Mouse (Mus musculus) limb, embryonic 11.5 days (tissue): ENCODE data around the gene Stx5a. TPM values are rescaled to one million over a fixed set of nuclear protein-coding genes. Genes with fewer than 3 reads are reported as not detected.

Experiments used
- ATAC-seq: fragments of 200-750 bp; cut with Nextera tagmentation; 2 replicates; pipeline ENCODE4 v1.8.0; 2017; ENCODE audit warnings: low read depth; ENCODE audit not compliant: insufficient number of reproducible peaks, low FRiP score, low TSS enrichment
- DNase-seq: peaks from one replicate; pipeline ENCODE4 v3.0.0-alpha.2; 2015; ENCODE audit warnings: low spot score
- H3K27ac ChIP-seq: fragments of 300-500 bp; sonication (generic); replicated peaks from 2 replicates; pipeline ENCODE4 v1.5.1; 2014; ENCODE audit warnings: low read depth, mild to moderate bottlenecking, low read length
- H3K27me3 ChIP-seq: fragments of 300-500 bp; sonication (generic); 2 replicates; pipeline ENCODE4 v1.6.1; 2014; ENCODE audit warnings: mild to moderate bottlenecking, low read length, mixed read lengths; ENCODE audit not compliant: control insufficient read depth, insufficient read depth
- H3K36me3 ChIP-seq: fragments of 300-500 bp; sonication (generic); 2 replicates; pipeline ENCODE4 v1.6.1; 2014; ENCODE audit warnings: mild to moderate bottlenecking, low read length, moderate library complexity, mixed read lengths; ENCODE audit not compliant: control insufficient read depth, insufficient read depth
- H3K4me1 ChIP-seq: fragments of 300-500 bp; sonication (generic); 2 replicates; pipeline ENCODE4 v1.6.1; 2014; ENCODE audit warnings: low read length, mixed read lengths; ENCODE audit not compliant: control insufficient read depth, insufficient read depth
- H3K4me2 ChIP-seq: fragments of 300-500 bp; sonication (generic); 2 replicates; pipeline ENCODE4 v1.6.1; 2014; ENCODE audit warnings: low read depth, mild to moderate bottlenecking, moderate library complexity; ENCODE audit not compliant: severe bottlenecking
- H3K4me3 ChIP-seq: fragments of 300-500 bp; sonication (generic); 2 replicates; pipeline ENCODE4 v1.5.1; 2014; ENCODE audit warnings: low read depth, low read length
- H3K9ac ChIP-seq: fragments of 300-500 bp; sonication (generic); 2 replicates; pipeline ENCODE4 v1.6.1; 2014; ENCODE audit warnings: mild to moderate bottlenecking, low read length
- H3K9me3 ChIP-seq: fragments of 300-500 bp; sonication (generic); 2 replicates; pipeline ENCODE4 v1.6.1; 2016; ENCODE audit warnings: low read length; ENCODE audit not compliant: control insufficient read depth
- WGBS: fragments of 180-500 bp; shearing (Covaris S2); extraction: QIAGEN DNeasy Blood & Tissue Kit; methylation state at CpG from one replicate; pipeline ENCODE4 v1.1.7; 2014; 5-methylcytosine and 5-hydroxymethylcytosine counted together
- microRNA-seq: library from miRNA; unstranded; fragments of <30 nt; microRNA quantifications from one replicate; pipeline ENCODE4, GENCODE M21; 2016
- polyA plus RNA-seq: library from polyadenylated mRNA; unstranded; fragments of >200 nt; fragmentation: Nextera tagmentation; extraction: Ambion mirVana; gene quantifications from 2 replicates; pipeline ENCODE4 v1.2.1, GENCODE M21; 2014

The Stx5a gene
- polyA plus RNA-seq, 1 experiment from 2014 or later: 127 TPM

- H3K9ac ChIP-seq: no peak overlapping the region
- H3K4me2 ChIP-seq: peak overlapping the region; percentile 49
- no peaks in the 10 kb centered on the region for H3K9me3 ChIP-seq
- 0 out of 2 replicates have a peak, but pooled peaks cover 4% of the 10 kb centered on the region for H3K4me1 ChIP-seq
- 0 out of 2 replicates have a peak overlapping the region, but pooled peaks have one; percentile 42 for H3K4me3 ChIP-seq
- no peak for DNase-seq
- ATAC-seq: no peak
- H3K36me3 ChIP-seq: peaks cover 6% of the 10 kb centered on the region; the same call in 1 of the 2 replicates
- WGBS: 92% methylated on average over 9 of the region's 9 CpGs
- H3K27ac ChIP-seq: no peak overlapping the region
- H3K27me3 ChIP-seq: no peaks in the 10 kb centered on the region
Observed at GRCm38 (mm10) chr19:8803204-8803780, 62.1 kb downstream of the Stx5a start.

GRCm38 (mm10) chr19:8803879-8804660 lies 62.9 kb downstream of the Stx5a start:
- peaks cover 7% of the 10 kb centered on the region; the same call in 1 of the 2 replicates for H3K36me3 ChIP-seq

More at GRCm38 (mm10) chr19:8803879-8804660, 62.9 kb downstream of the Stx5a start:
- Histone ChIP-seq H3K4me3 (no peak overlapping the region), H3K4me2 (no peak overlapping the region), H3K9me3 (no peaks in the 10 kb centered on the region), H3K4me1 (0 out of 2 replicates have a peak, but pooled peaks cover 4% of the 10 kb centered on the region), H3K27me3 (no peaks in the 10 kb centered on the region), H3K27ac (no peak overlapping the region), H3K9ac (no peak overlapping the region)
- WGBS: 92% methylated on average over 11 of the region's 11 CpGs
- ATAC-seq (no peak), DNase-seq (no peak)

Small RNA genes within 50 kb of the gene (microRNA-seq; reads per million reads assigned to microRNA genes)
- 1.5 reads per million for gene Mir6992

Other genes starting within 250 kb of the Stx5a start
- gene Slc22a8, start 150.2 kb upstream of the Stx5a start, polyA plus RNA-seq: not detected in 2 replicates
- gene Slc22a6, start 123.4 kb upstream of the Stx5a start, polyA plus RNA-seq: not detected in 2 replicates
- 0.15 and 0.27 TPM in 2 replicates for gene Chrm1, start 77.6 kb upstream of the Stx5a start, polyA plus RNA-seq
- gene Slc3a2, start 18.0 kb upstream of the Stx5a start, polyA plus RNA-seq: 108 and 114 TPM in 2 replicates
- 92.9 and 100 TPM in 2 replicates for gene Wdr74, start 5.6 kb upstream of the Stx5a start, polyA plus RNA-seq
- 0.99 and 1.8 TPM in 2 replicates for gene 1700092M07Rik, start 695 bp upstream of the Stx5a start, polyA plus RNA-seq
- gene Nxf1, start 15.7 kb downstream of the Stx5a start, polyA plus RNA-seq: 228 and 247 TPM in 2 replicates
- 183 and 204 TPM in 2 replicates for gene Tmem223, start 29.6 kb downstream of the Stx5a start, polyA plus RNA-seq
- 49.1 and 51.3 TPM in 2 replicates for gene Tmem179b, start 33.1 kb downstream of the Stx5a start, polyA plus RNA-seq
- 22.5 and 23.0 TPM in 2 replicates for gene Taf6l, start 45.0 kb downstream of the Stx5a start, polyA plus RNA-seq
- 197 and 206 TPM in 2 replicates for gene Polr2g, start 57.2 kb downstream of the Stx5a start, polyA plus RNA-seq
- 4.8 and 5.0 TPM in 2 replicates for gene Zbtb3, start 61.1 kb downstream of the Stx5a start, polyA plus RNA-seq
- 63.3 and 67.1 TPM in 2 replicates for gene Ttc9c, start 77.9 kb downstream of the Stx5a start, polyA plus RNA-seq
- gene Hnrnpul2, start 78.6 kb downstream of the Stx5a start, polyA plus RNA-seq: 6.9 and 8.0 TPM in 2 replicates
- gene AC129217.1, start 88.4 kb downstream of the Stx5a start, polyA plus RNA-seq: not detected in 2 replicates
- 34.1 and 35.0 TPM in 2 replicates for gene Bscl2, start 96.1 kb downstream of the Stx5a start, polyA plus RNA-seq
- gene Gng3, start 97.8 kb downstream of the Stx5a start, polyA plus RNA-seq: 9.1 and 9.6 TPM in 2 replicates
- gene Lrrn4cl, start 109.4 kb downstream of the Stx5a start, polyA plus RNA-seq: 0.12 and 0.47 TPM in 2 replicates
- 186 and 196 TPM in 2 replicates for gene Ubxn1, start 130.1 kb downstream of the Stx5a start, polyA plus RNA-seq
- 53.5 and 60.2 TPM in 2 replicates for gene Uqcc3, start 139.5 kb downstream of the Stx5a start, polyA plus RNA-seq
- 110 and 128 TPM in 2 replicates for gene Lbhd1, start 142.3 kb downstream of the Stx5a start, polyA plus RNA-seq
- not detected in 2 replicates for gene Gm49403, start 142.5 kb downstream of the Stx5a start, polyA plus RNA-seq
- gene 1810009A15Rik, start 147.4 kb downstream of the Stx5a start, polyA plus RNA-seq: 127 and 132 TPM in 2 replicates
- gene Gm49416, start 147.5 kb downstream of the Stx5a start, polyA plus RNA-seq: 0.24 TPM in 1 of 2 replicates, not detected in the other
- 38.5 and 39.2 TPM in 2 replicates for gene Ints5, start 151.6 kb downstream of the Stx5a start, polyA plus RNA-seq
- 111 and 122 TPM in 2 replicates for gene Ganab, start 156.7 kb downstream of the Stx5a start, polyA plus RNA-seq
- 33.1 and 37.2 TPM in 2 replicates for gene B3gat3, start 179.0 kb downstream of the Stx5a start, polyA plus RNA-seq
- gene Rom1, start 187.9 kb downstream of the Stx5a start, polyA plus RNA-seq: 1.1 and 1.4 TPM in 2 replicates
- 17.9 and 18.0 TPM in 2 replicates for gene Eml3, start 188.1 kb downstream of the Stx5a start, polyA plus RNA-seq
- 58.5 and 62.0 TPM in 2 replicates for gene Mta2, start 200.5 kb downstream of the Stx5a start, polyA plus RNA-seq
- gene Tut1, start 212.4 kb downstream of the Stx5a start, polyA plus RNA-seq: 33.2 and 35.2 TPM in 2 replicates
- 567 and 588 TPM in 2 replicates for gene Eef1g, start 225.6 kb downstream of the Stx5a start, polyA plus RNA-seq
- 7.7 and 8.9 TPM in 2 replicates for gene Ahnak, start 247.9 kb downstream of the Stx5a start, polyA plus RNA-seq